Mouse (Mus musculus) cerebellum, adult 18-20 months (tissue): ENCODE measurements at regions not wholly inside any gene's neighbourhood (a gene's known extent, or its start where the extent isn't known, plus 50 kb on each side); places are given as distances from the start of the nearest gene placed in this dataset.

Source experiments
- DNase-seq, 2 experiments: peaks; one replicate each; pipeline ENCODE4 v3.0.0; 2021

GRCm38 (mm10) chr5:115790436-115790835, 54.6 kb upstream of the Cit start:
- peak; percentile 72 to 74 for DNase-seq
